ENCODE assay signal across 9 mouse cellular contexts in genomic region chr3:20520738-20521137, GRCm38 (mm10).
A peak's percentile ranks its signal among the peaks of the same experiment; 100 is the strongest.
DNase-seq lines count a peak whose midpoint lies in the region; ATAC-seq and TF ChIP-seq lines count a peak whose summit lies in the region.
"Had no signal": no experiment of that assay in that cellular context is flagged by ENCODE, and none has a peak within 500 bp of the region (broad histone marks: within the 10 kb centered on the region; RNA-seq: fewer than 3 reads in every experiment).

No protein-coding gene starts in this region.

- DNase-seq in adrenal gland, adult (ENCODE audit: inconsistent age in 2 of 2, low spot score in 1 of 2), result peak; percentile 8 to 61
- DNase-seq in adrenal gland, postnatal 4 days (ENCODE audit: low spot score in 2 of 2), result no peak
- DNase-seq in left cerebral cortex, adult 18-20 months (ENCODE audit: low spot score in 2 of 2), result peak; percentile 4 to 6
- DNase-seq in left cerebral cortex, postnatal 10 days (ENCODE audit: extremely low spot score in 1 of 2, low spot score in 2 of 2), result no peak
- DNase-seq in MEL-GATA-1-ER (ENCODE audit: extremely low read depth, low read depth), result peak; percentile 4
- no peak for DNase-seq in thymus, adult 2 months

- 0 out of 2 replicates have a peak, but pooled peaks have one; percentile 37 for ATAC-seq in neural tube, embryonic 12.5 days (ENCODE audit: low FRiP score, low read depth)

- 71% methylated on average over 6 of the region's 6 CpGs for WGBS in neural tube, embryonic 12.5 days
- 76% methylated on average over 6 of the region's 6 CpGs for WGBS in thymus, adult 2 months

- no peaks in the 10 kb centered on the region for H3K4me1 ChIP-seq in embryonic fibroblast, embryonic 13.5 days (ENCODE audit: control insufficient read depth, insufficient read depth, low read length)
- H3K4me1 ChIP-seq in neural tube, embryonic 12.5 days, result no peaks in the 10 kb centered on the region
- H3K4me1 ChIP-seq in thymus, adult 2 months (replicated peaks; ENCODE audit: control insufficient read depth, insufficient read depth, low read length), result no peaks in the 10 kb centered on the region
- H3K4me1 ChIP-seq: megakaryocyte, embryonic 14.5 days had no signal

- intact Hi-C loops in left cerebral cortex, postnatal 10 days (cut with DNase I), result no loop called here

- H3K36me3 ChIP-seq in neural tube, embryonic 12.5 days, result no peaks in the 10 kb centered on the region
- H3K36me3 ChIP-seq in thymus, adult 2 months (ENCODE audit: control insufficient read depth, insufficient read depth, low read length), result no peaks in the 10 kb centered on the region

- TF ChIP-seq CTCF in embryonic fibroblast, embryonic 13.5 days (IDR thresholded peaks at IDR 0.05; ENCODE audit: borderline replicate concordance, insufficient read depth, low read length), result peak; percentile 17; the same call in 1 of the 2 replicates
- no peak for TF ChIP-seq CTCF in thymus, adult 2 months (IDR thresholded peaks at IDR 0.05; ENCODE audit: borderline replicate concordance, control insufficient read depth, extremely low read depth, insufficient read depth, low read length, poor library complexity)

- no peaks in the 10 kb centered on the region for H3K27me3 ChIP-seq in neural tube, embryonic 12.5 days (replicated peaks)
- no peaks in the 10 kb centered on the region for H3K27me3 ChIP-seq in thymus, adult 2 months (ENCODE audit: control insufficient read depth, insufficient read depth, low read length)
- H3K27me3 ChIP-seq: megakaryocyte, embryonic 14.5 days had no signal

- no peak overlapping the region for H3K27ac ChIP-seq in embryonic fibroblast, embryonic 13.5 days (ENCODE audit: insufficient read depth, low read length)
- H3K27ac ChIP-seq in neural tube, embryonic 12.5 days, result no peak overlapping the region
- H3K27ac ChIP-seq in thymus, adult 2 months (ENCODE audit: control insufficient read depth, insufficient read depth, low read length), result no peak overlapping the region

- H3K9ac ChIP-seq in neural tube, embryonic 12.5 days, result no peak overlapping the region

- no peak for TF ChIP-seq POLR2A in embryonic fibroblast, embryonic 13.5 days (IDR thresholded peaks at IDR 0.05; ENCODE audit: low read depth, low read length)
- no peak for TF ChIP-seq POLR2A in thymus, adult 2 months (IDR thresholded peaks at IDR 0.05; ENCODE audit: control insufficient read depth, extremely low read depth, insufficient read depth, low read length, poor library complexity)

- no peaks in the 10 kb centered on the region for H3K9me3 ChIP-seq in neural tube, embryonic 12.5 days
- H3K9me3 ChIP-seq: megakaryocyte, embryonic 14.5 days had no signal

- H3K4me2 ChIP-seq in neural tube, embryonic 12.5 days (replicated peaks), result no peak overlapping the region

- H3K4me3 ChIP-seq in embryonic fibroblast, embryonic 13.5 days (ENCODE audit: insufficient read depth, low read length), result no peak overlapping the region
- H3K4me3 ChIP-seq in neural tube, embryonic 12.5 days, result no peak overlapping the region
- H3K4me3 ChIP-seq in thymus, adult 2 months (ENCODE audit: control insufficient read depth, insufficient read depth, low read length), result no peak overlapping the region
- H3K4me3 ChIP-seq: megakaryocyte, embryonic 14.5 days had no signal

Comparison
In these comparisons a context has a peak if more than half of its experiments do, and no peak if none do; other contexts are left out.
1. DNase-seq: peak in adrenal gland, adult (2 of 2), left cerebral cortex, adult 18-20 months (2 of 2) and MEL-GATA-1-ER (single experiment); none in adrenal gland, postnatal 4 days (0 of 2), left cerebral cortex, postnatal 10 days (0 of 2) and thymus, adult 2 months (single experiment).